ENCODE assay signal across 24 mouse cellular contexts in genomic region chr4:53853333-53853732, GRCm38 (mm10). TPM values are rescaled to one million over a fixed set of nuclear protein-coding genes. Genes with fewer than 3 reads are reported as not detected.
DNase-seq lines count a peak whose midpoint lies in the region; ATAC-seq and TF ChIP-seq lines count a peak whose summit lies in the region.
"Had no signal": no experiment of that assay in that cellular context is flagged by ENCODE, and none has a peak within 500 bp of the region (broad histone marks: within the 10 kb centered on the region; RNA-seq: fewer than 3 reads in every experiment).

No protein-coding gene starts in this region.

- ATAC-seq in midbrain, embryonic 11.5 days (ENCODE audit: low FRiP score): no peak
- ATAC-seq: activated CD4-positive, CD25-positive, alpha-beta regulatory T cell, adult 4 months; CD4-positive, CD25-positive, alpha-beta regulatory T cell, adult 4 months; forebrain, embryonic 13.5 days; forebrain, embryonic 16.5 days had no signal

- no peak overlapping the region for H3K4me2 ChIP-seq in midbrain, embryonic 11.5 days
- H3K4me2 ChIP-seq: embryonic facial prominence, embryonic 12.5 days; forebrain, embryonic 13.5 days had no signal

- in situ Hi-C loops in ES-E14 (cut with MboI; ENCODE audit: low sequenced_read_pairs in 2 of 2, unreplicated experiment in 2 of 2): no loop called here

- H3K27ac ChIP-seq in heart, embryonic 10.5 days: no peak overlapping the region
- H3K27ac ChIP-seq in midbrain, embryonic 11.5 days (ENCODE audit: low read depth, low read length): no peak overlapping the region
- no peak overlapping the region for H3K27ac ChIP-seq in midbrain, embryonic 10.5 days (replicated peaks)
- peak overlapping the region; percentile 62; the same call in 1 of the 2 replicates for H3K27ac ChIP-seq in ES-E14 (ENCODE audit: insufficient read depth, low read depth, low read length, poor library complexity, severe bottlenecking)
- H3K27ac ChIP-seq: embryonic facial prominence, embryonic 10.5 days; embryonic facial prominence, embryonic 12.5 days; forebrain, embryonic 13.5 days had no signal

- peak; percentile 43 for DNase-seq in heart, embryonic 10.5 days (ENCODE audit: low spot score)
- no peak for DNase-seq in heart, postnatal 4 days
- peak; percentile 69 for DNase-seq in midbrain, embryonic 11.5 days (ENCODE audit: low spot score, missing footprints)
- no peak for DNase-seq in midbrain, embryonic 10.5 days (ENCODE audit: low spot score)
- DNase-seq in ES-E14 (ENCODE audit: low read depth, low spot score) (no peak), ZHBTc4 (ENCODE audit: low read depth, low spot score) (peak; percentile 81)
- DNase-seq in T-cell, adult 2 months (ENCODE audit: low spot score): no peak
- DNase-seq in left cerebral cortex, postnatal 4 days: no peak
- DNase-seq: adrenal gland, adult 8-10 months; adrenal gland, postnatal 14 days; adrenal gland, postnatal 36 days; B cell, adult 2 months; cerebellum, adult 11-12 months; cerebellum, adult 2 months; cerebellum, adult 9-10 months; cerebellum, postnatal 10 days; cerebellum, postnatal 25 days had no signal

- no peaks in the 10 kb centered on the region for H3K4me1 ChIP-seq in heart, embryonic 10.5 days
- H3K4me1 ChIP-seq in midbrain, embryonic 11.5 days (ENCODE audit: control insufficient read depth, insufficient read depth, low read length): no peaks in the 10 kb centered on the region
- H3K4me1 ChIP-seq in midbrain, embryonic 10.5 days: 0 out of 2 replicates have a peak, but pooled peaks cover 4% of the 10 kb centered on the region
- peaks cover 11 to 17% of the 10 kb centered on the region in 2 experiments for H3K4me1 ChIP-seq in ES-E14 (ENCODE audit: control insufficient read depth in 2 of 2, insufficient read depth in 2 of 2, low read length in 2 of 2, poor library complexity in 1 of 2)
- H3K4me1 ChIP-seq: embryonic facial prominence, embryonic 12.5 days; forebrain, embryonic 13.5 days had no signal

- H3K9ac ChIP-seq in midbrain, embryonic 11.5 days (ENCODE audit: low read length): no peak overlapping the region
- H3K9ac ChIP-seq in ES-E14 (ENCODE audit: insufficient read depth, low read depth, low read length, poor library complexity, severe bottlenecking): no peak overlapping the region
- H3K9ac ChIP-seq: embryonic facial prominence, embryonic 12.5 days; forebrain, embryonic 13.5 days had no signal

- no peaks in the 10 kb centered on the region for H3K27me3 ChIP-seq in heart, embryonic 10.5 days (ENCODE audit: insufficient read depth, poor library complexity, severe bottlenecking)
- H3K27me3 ChIP-seq in midbrain, embryonic 11.5 days (ENCODE audit: control insufficient read depth, insufficient read depth, low read length): no peaks in the 10 kb centered on the region
- H3K27me3 ChIP-seq in midbrain, embryonic 10.5 days (ENCODE audit: low read depth, poor library complexity, severe bottlenecking): no peaks in the 10 kb centered on the region
- H3K27me3 ChIP-seq: CH12.LX; embryonic facial prominence, embryonic 12.5 days; forebrain, embryonic 13.5 days had no signal

- no peaks in the 10 kb centered on the region for H3K9me3 ChIP-seq in heart, embryonic 10.5 days
- H3K9me3 ChIP-seq in midbrain, embryonic 11.5 days (ENCODE audit: control insufficient read depth, low read length): no peaks in the 10 kb centered on the region
- H3K9me3 ChIP-seq in midbrain, embryonic 10.5 days (replicated peaks): no peaks in the 10 kb centered on the region
- H3K9me3 ChIP-seq in ES-E14 (ENCODE audit: control insufficient read depth, insufficient read depth, low read depth, low read length): no peaks in the 10 kb centered on the region
- H3K9me3 ChIP-seq: embryonic facial prominence, embryonic 10.5 days; embryonic facial prominence, embryonic 12.5 days; forebrain, embryonic 13.5 days had no signal

- WGBS in heart, embryonic 10.5 days: 85% methylated on average over 1 of the region's 1 CpGs
- 92% methylated on average over 1 of the region's 1 CpGs for WGBS in midbrain, embryonic 11.5 days
- 79% methylated on average over 1 of the region's 1 CpGs for WGBS in midbrain, embryonic 10.5 days

- no peak overlapping the region for H3K4me3 ChIP-seq in heart, embryonic 10.5 days
- H3K4me3 ChIP-seq in midbrain, embryonic 11.5 days (ENCODE audit: low read depth, low read length): no peak overlapping the region
- no peak overlapping the region for H3K4me3 ChIP-seq in midbrain, embryonic 10.5 days
- no peak overlapping the region for H3K4me3 ChIP-seq in ES-E14 (ENCODE audit: insufficient read depth in 1 of 2, low read depth in 1 of 2, low read length in 2 of 2, poor library complexity in 1 of 2, severe bottlenecking in 1 of 2)
- H3K4me3 ChIP-seq: embryonic facial prominence, embryonic 10.5 days; embryonic facial prominence, embryonic 12.5 days; forebrain, embryonic 13.5 days had no signal

- intact Hi-C loops in left cerebral cortex, postnatal 4 days (cut with DNase I): no loop called here

- H3K36me3 ChIP-seq in heart, embryonic 10.5 days: peaks cover 17% of the 10 kb centered on the region; the same call in 1 of the 2 replicates
- H3K36me3 ChIP-seq in midbrain, embryonic 11.5 days (ENCODE audit: control insufficient read depth, insufficient read depth, low read length): no peaks in the 10 kb centered on the region
- H3K36me3 ChIP-seq in midbrain, embryonic 10.5 days: peaks cover 61% of the 10 kb centered on the region
- H3K36me3 ChIP-seq in ES-E14 (ENCODE audit: control insufficient read depth, insufficient read depth, low read length, poor library complexity, severe bottlenecking): peaks cover 7% of the 10 kb centered on the region; the same call in 1 of the 2 replicates
- H3K36me3 ChIP-seq: embryonic facial prominence, embryonic 12.5 days had no signal

TF ChIP-seq in ES-E14, 5 proteins besides CTCF, POLR2A, EP300 and RAD21:
- TF ChIP-seq MAFK (IDR thresholded peaks at IDR 0.05; ENCODE audit: insufficient read depth, low read depth, low read length): no peak
- TF ChIP-seq ZNF384 (IDR thresholded peaks at IDR 0.05; ENCODE audit: low read depth, low read length): no peak
- TF ChIP-seq HCFC1 (IDR thresholded peaks at IDR 0.05; ENCODE audit: borderline replicate concordance, insufficient read depth, low read length): no peak
- TF ChIP-seq ZC3H11A (IDR thresholded peaks at IDR 0.05; ENCODE audit: borderline replicate concordance, low read depth, low read length): no peak
- TF ChIP-seq CHD2 (IDR thresholded peaks at IDR 0.05; ENCODE audit: low read depth, low read length): no peak

RNA-seq across cellular contexts. Expression of gene Tmem38b, which starts 27.5 kb away (rescaled TPM):
- 10.8 and 18.2 TPM in 2 replicates for polyA plus RNA-seq in heart, embryonic 10.5 days (2016; fragmentation: Nextera tagmentation; extraction: Ambion mirVana)
- 10 to 100 TPM; 12.0 to 12.5 TPM for total RNA-seq in heart, postnatal 4 days (2021)
- polyA plus RNA-seq in midbrain, embryonic 11.5 days (2014; fragmentation: Nextera tagmentation; extraction: Ambion mirVana): 13.0 and 13.5 TPM in 2 replicates
- 9.7 and 9.8 TPM in 2 replicates for polyA plus RNA-seq in midbrain, embryonic 10.5 days (2016; fragmentation: Nextera tagmentation; extraction: Ambion mirVana)
- total RNA-seq in ES-E14 (2012; rRNA removed): 23.5 and 28.0 TPM in 2 replicates
- total RNA-seq in left cerebral cortex, postnatal 4 days (2021): 10 to 100 TPM in 1 of 2 experiments, 1 to 10 TPM in 1; 8.2 to 11.2 TPM

Comparison
In these comparisons a context has a peak if more than half of its experiments do, and no peak if none do; other contexts are left out.
1. DNase-seq: peak in heart, embryonic 10.5 days (single experiment), midbrain, embryonic 11.5 days (single experiment) and ZHBTc4 (single experiment); none in heart, postnatal 4 days (single experiment), midbrain, embryonic 10.5 days (single experiment), ES-E14 (single experiment), T-cell, adult 2 months (single experiment) and left cerebral cortex, postnatal 4 days (single experiment).